Mouse (Mus musculus) embryonic fibroblast, embryonic 13.5 days (primary cell): ENCODE results near the gene B9d1.

Experiments used
- CTCF ChIP-seq: IDR thresholded peaks from 2 replicates; pipeline ENCODE4 v1.5.1; 2011; ENCODE audit warnings: mild to moderate bottlenecking, control low read depth, low read length, moderate library complexity, borderline replicate concordance; ENCODE audit not compliant: insufficient read depth
- POLR2A ChIP-seq: IDR thresholded peaks from 2 replicates; pipeline ENCODE4 v1.6.1; 2011; ENCODE audit warnings: low read depth, mild to moderate bottlenecking, control low read depth, low read length, moderate library complexity

DNA sequence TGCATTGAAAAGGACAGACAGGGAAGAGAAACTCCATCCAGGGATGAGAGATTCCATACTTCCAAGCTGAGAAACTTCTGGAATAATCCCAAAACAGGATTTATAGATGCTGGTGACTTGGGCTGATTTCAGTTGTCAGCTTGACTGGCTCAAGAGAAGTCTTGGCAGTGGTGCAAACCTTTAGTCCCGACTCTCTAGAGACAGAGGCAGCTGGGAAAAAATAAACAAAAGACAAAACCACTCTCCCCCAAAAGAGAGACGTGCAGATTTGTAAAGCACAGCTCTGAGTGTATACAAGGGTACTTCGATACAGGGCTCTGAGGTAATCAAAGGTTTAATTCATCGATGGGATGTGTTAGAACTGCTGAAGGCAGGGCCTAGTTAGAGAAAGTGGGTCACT is 39.5 kb upstream of the B9d1 start:
- TF ChIP-seq CTCF (no peak), POLR2A (no peak)
